Mouse (Mus musculus): ENCODE measurements around the gene Gm8267. TPM values are rescaled to one million over a fixed set of nuclear protein-coding genes. Genes with fewer than 3 reads are reported as not detected.
"Not testable (repeated sequence)": the region's sequence is repeated elsewhere in the genome, so short reads cannot be mapped to it uniquely, and the experiment has no call there.

Gm8267 gene
- not detected in 2 replicates for polyA plus RNA-seq (2016; fragmentation: Nextera tagmentation; extraction: Ambion mirVana)

- Histone ChIP-seq H3K4me1 (no peaks in the 10 kb centered on the region), H3K9me3 (replicated peaks) (no peaks in the 10 kb centered on the region), H3K27ac (replicated peaks) (no peak within 1 kb of the TSS), H3K36me3 (no peaks in the 10 kb centered on the region), H3K4me3 (no peak within 1 kb of the TSS), H3K27me3 (ENCODE audit: low read depth, poor library complexity, severe bottlenecking) (no peaks in the 10 kb centered on the region)
- WGBS, result 87% methylated on average over 3 of the region's 3 CpGs
- DNase-seq (ENCODE audit: low spot score), result no peak
These were observed at the start of gene Gm8267 for GRCm38 (mm10) chr14:44750240-44750639. Gene Gm8267, minus strand, starts transcription at chr14:44750340.

GRCm38 (mm10) chr14:44789537-44790382 lies 39.6 kb upstream of the Gm8267 start:
- H3K27me3 ChIP-seq (ENCODE audit: low read depth, poor library complexity, severe bottlenecking); H3K9me3 ChIP-seq (replicated peaks); H3K4me1 ChIP-seq; DNase-seq (ENCODE audit: low spot score); H3K4me3 ChIP-seq; H3K36me3 ChIP-seq; H3K27ac ChIP-seq (replicated peaks): not testable (repeated sequence)
- 86% methylated on average over 2 of the region's 2 CpGs for WGBS

- not testable (repeated sequence) for H3K4me1 ChIP-seq; H3K27ac ChIP-seq (replicated peaks); H3K36me3 ChIP-seq; H3K27me3 ChIP-seq (ENCODE audit: low read depth, poor library complexity, severe bottlenecking); H3K4me3 ChIP-seq; H3K9me3 ChIP-seq (replicated peaks); DNase-seq (ENCODE audit: low spot score)
- WGBS, result 57% methylated on average over 1 of the region's 1 CpGs
These were observed 7.4 kb downstream of the Gm8267 start for GRCm38 (mm10) chr14:44742789-44743188.

- H3K27me3 ChIP-seq (ENCODE audit: low read depth, poor library complexity, severe bottlenecking); H3K27ac ChIP-seq (replicated peaks); H3K4me3 ChIP-seq; H3K4me1 ChIP-seq; H3K9me3 ChIP-seq (replicated peaks); H3K36me3 ChIP-seq; DNase-seq (ENCODE audit: low spot score): not testable (repeated sequence)
These were observed 19.4 kb downstream of the Gm8267 start for GRCm38 (mm10) chr14:44730711-44731110.

GRCm38 (mm10) chr14:44706356-44706755 lies 43.8 kb downstream of the Gm8267 start, which contains the start of gene Gm8257:
Gene Gm8257, minus strand, starts transcription at chr14:44706456.
- not testable (repeated sequence) for H3K4me3 ChIP-seq; H3K9me3 ChIP-seq (replicated peaks); H3K27me3 ChIP-seq (ENCODE audit: low read depth, poor library complexity, severe bottlenecking); DNase-seq (ENCODE audit: low spot score); H3K4me1 ChIP-seq; H3K27ac ChIP-seq (replicated peaks); H3K36me3 ChIP-seq
- 79% methylated on average over 3 of the region's 3 CpGs for WGBS

Other genes starting within 250 kb of the Gm8267 start
- gene Gm17093, start 232.1 kb downstream of the Gm8267 start, polyA plus RNA-seq (2016; fragmentation: Nextera tagmentation; extraction: Ambion mirVana), result not detected in 2 replicates
- gene Gm8247, start 167.2 kb downstream of the Gm8267 start, polyA plus RNA-seq (2016; fragmentation: Nextera tagmentation; extraction: Ambion mirVana), result not detected in 2 replicates
- not detected in 2 replicates for gene Gm5624, start 122.4 kb downstream of the Gm8267 start, polyA plus RNA-seq (2016; fragmentation: Nextera tagmentation; extraction: Ambion mirVana)
- gene Gm8257, start 43.9 kb downstream of the Gm8267 start, polyA plus RNA-seq (2016; fragmentation: Nextera tagmentation; extraction: Ambion mirVana), result not detected in 2 replicates
- gene Ptgdr, start 109.0 kb upstream of the Gm8267 start, polyA plus RNA-seq (2016; fragmentation: Nextera tagmentation; extraction: Ambion mirVana), result not detected in 2 replicates
- not detected in 2 replicates for gene Ptger2, start 237.9 kb upstream of the Gm8267 start, polyA plus RNA-seq (2016; fragmentation: Nextera tagmentation; extraction: Ambion mirVana)

All from midbrain, embryonic 10.5 days (tissue).